Mouse (Mus musculus) brain, embryonic 14.5 days (tissue): Measurements from ENCODE around the gene Ugt3a1. TPM values are rescaled to one million over a fixed set of nuclear protein-coding genes. Genes with fewer than 3 reads are reported as not detected.

Experiments
- DNase-seq: peaks from one replicate; pipeline ENCODE4 v3.0.0-alpha.2; 2011; ENCODE audit warnings: low read depth
- CTCF ChIP-seq: fragments of 200-500 bp; IDR thresholded peaks from 2 replicates; pipeline ENCODE4 v1.5.1; 2012; ENCODE audit warnings: inconsistent platforms, mild to moderate bottlenecking, moderate library complexity, borderline replicate concordance; ENCODE audit not compliant: insufficient read depth, insufficient read length; ENCODE audit errors: extremely low read depth
- POLR2A ChIP-seq: fragments of 200-500 bp; IDR thresholded peaks from 2 replicates; pipeline ENCODE4 v1.6.1; 2012; ENCODE audit warnings: mild to moderate bottlenecking, inconsistent platforms, borderline replicate concordance; ENCODE audit not compliant: poor library complexity, insufficient read depth, insufficient read length, severe bottlenecking; ENCODE audit errors: extremely low read depth
- polyA plus RNA-seq: library from polyadenylated mRNA; depleted of rRNA; stranded (reverse); fragments of >200 nt; gene quantifications from 2 replicates; pipeline ENCODE4 v1.2.3, GENCODE M21; 2012; rRNA removed

The Ugt3a1 gene
- not detected in 2 replicates for polyA plus RNA-seq

- no peak for TF ChIP-seq CTCF
- TF ChIP-seq POLR2A = no peak
These were observed at the start of gene Ugt3a1 for GRCm38 (mm10) chr15:9276838-9277295. Ugt3a1 (plus strand) TSS chr15:9276888.

GRCm38 (mm10) chr15:9230917-9231316 lies 45.8 kb upstream of the Ugt3a1 start:
- peak; percentile 4 for DNase-seq

More at GRCm38 (mm10) chr15:9276838-9277295, at the start of gene Ugt3a1:
- no peak for DNase-seq

GRCm38 (mm10) chr15:9246345-9246744 lies 30.3 kb upstream of the Ugt3a1 start:
- no peak for DNase-seq
- no peak for TF ChIP-seq CTCF
- TF ChIP-seq POLR2A = no peak

GRCm38 (mm10) chr15:9252891-9253290 lies 23.8 kb upstream of the Ugt3a1 start:
- no peak for DNase-seq
- TF ChIP-seq CTCF (no peak), POLR2A (no peak)

- DNase-seq = no peak
- TF ChIP-seq CTCF = no peak
- TF ChIP-seq POLR2A = no peak
These were observed 16.1 kb upstream of the Ugt3a1 start for GRCm38 (mm10) chr15:9260621-9261020.

- TF ChIP-seq POLR2A (no peak), CTCF (no peak)
- DNase-seq = no peak
These were observed 4.8 kb upstream of the Ugt3a1 start for GRCm38 (mm10) chr15:9271876-9272275.

- no peak for DNase-seq
- no peak for TF ChIP-seq CTCF
- no peak for TF ChIP-seq POLR2A
These were observed 2.3 kb downstream of the Ugt3a1 start for GRCm38 (mm10) chr15:9279026-9279425.

GRCm38 (mm10) chr15:9279596-9279995 lies 2.9 kb downstream of the Ugt3a1 start:
- no peak for TF ChIP-seq CTCF
- no peak for TF ChIP-seq POLR2A
- DNase-seq = no peak

GRCm38 (mm10) chr15:9283165-9283564 lies 6.5 kb downstream of the Ugt3a1 start:
- TF ChIP-seq CTCF = no peak
- no peak for TF ChIP-seq POLR2A
- DNase-seq = no peak

- DNase-seq = no peak
- no peak for TF ChIP-seq CTCF
- no peak for TF ChIP-seq POLR2A
These were observed 13.0 kb downstream of the Ugt3a1 start for GRCm38 (mm10) chr15:9289660-9290059.

GRCm38 (mm10) chr15:9305978-9306692 lies 29.4 kb downstream of the Ugt3a1 start:
- DNase-seq = no peak
- TF ChIP-seq CTCF = no peak

GRCm38 (mm10) chr15:9334596-9334995 lies 57.9 kb downstream of the Ugt3a1 start:
- no peak for TF ChIP-seq CTCF
- TF ChIP-seq POLR2A = no peak
- DNase-seq = no peak

GRCm38 (mm10) chr15:9335341-9335740 lies 58.7 kb downstream of the Ugt3a1 start, which contains the start of gene Ugt3a2:
Ugt3a2 (plus strand) TSS chr15:9335550.
- no peak for TF ChIP-seq CTCF
- TF ChIP-seq POLR2A = no peak
- DNase-seq = no peak

- no peak for DNase-seq
- TF ChIP-seq POLR2A = no peak
- TF ChIP-seq CTCF = no peak
These were observed 59.9 kb downstream of the Ugt3a1 start for GRCm38 (mm10) chr15:9336616-9337015.
